Mouse (Mus musculus): ENCODE measurements around the gene Apln. TPM values are rescaled to one million over a fixed set of nuclear protein-coding genes. Genes with fewer than 3 reads are reported as not detected.
A peak's percentile ranks its signal among the peaks of the same experiment; 100 is the strongest.

Gene Apln
- polyA plus RNA-seq, 1 experiment from 2014 or later: 3.5 TPM

GRCm38 (mm10) chrX:47976551-47976950, 58.1 kb downstream of the Apln start:
- no peak overlapping the region for H3K4me3 ChIP-seq (ENCODE audit: low read depth, low read length)
- H3K4me2 ChIP-seq (replicated peaks; ENCODE audit: low read depth): no peak overlapping the region
- H3K4me1 ChIP-seq (replicated peaks; ENCODE audit: control insufficient read depth, insufficient read depth, low read length): no peaks in the 10 kb centered on the region
- no peaks in the 10 kb centered on the region for H3K27me3 ChIP-seq (replicated peaks; ENCODE audit: control insufficient read depth, insufficient read depth, low read length)
- peak; percentile 80 for ATAC-seq
- 43% methylated on average over 4 of the region's 4 CpGs for WGBS
- no peak overlapping the region for H3K27ac ChIP-seq (ENCODE audit: low read depth, low read length)
- no peak overlapping the region for H3K9ac ChIP-seq (ENCODE audit: low read depth, low read length)
- no peak for TF ChIP-seq CTCF (IDR thresholded peaks at IDR 0.05; ENCODE audit: low read depth)
- no peaks in the 10 kb centered on the region for H3K9me3 ChIP-seq (ENCODE audit: control insufficient read depth)
- no peaks in the 10 kb centered on the region for H3K36me3 ChIP-seq (ENCODE audit: control insufficient read depth, insufficient read depth)

Other genes with a start within 250 kb of the Apln start
- 7.5 and 8.9 TPM in 2 replicates for gene Smarca1, start 141.9 kb downstream of the Apln start, polyA plus RNA-seq (2015; fragmentation: Nextera tagmentation; extraction: Ambion mirVana)
- gene Ocrl, start 122.5 kb downstream of the Apln start, polyA plus RNA-seq (2015; fragmentation: Nextera tagmentation; extraction: Ambion mirVana): 7.6 and 8.4 TPM in 2 replicates
- gene Xpnpep2, start 73.9 kb upstream of the Apln start, polyA plus RNA-seq (2015; fragmentation: Nextera tagmentation; extraction: Ambion mirVana): 3.9 and 4.4 TPM in 2 replicates
- 1.5 and 2.1 TPM in 2 replicates for gene Sash3, start 111.6 kb upstream of the Apln start, polyA plus RNA-seq (2015; fragmentation: Nextera tagmentation; extraction: Ambion mirVana)
- 11.7 and 14.9 TPM in 2 replicates for gene Zdhhc9, start 174.0 kb upstream of the Apln start, polyA plus RNA-seq (2015; fragmentation: Nextera tagmentation; extraction: Ambion mirVana)
- gene Utp14a, start 222.0 kb upstream of the Apln start, polyA plus RNA-seq (2015; fragmentation: Nextera tagmentation; extraction: Ambion mirVana): 8.4 and 9.5 TPM in 2 replicates